In genomic region chr5:96574586-96574985, GRCm38 (mm10) we compare ENCODE assay signal across 23 mouse cellular contexts.
A peak's percentile ranks its signal among the peaks of the same experiment; 100 is the strongest.
DNase-seq lines count a peak whose midpoint lies in the region; ATAC-seq and TF ChIP-seq lines count a peak whose summit lies in the region.
"Had no signal": no experiment of that assay in that cellular context is flagged by ENCODE, and none has a peak within 500 bp of the region (broad histone marks: within the 10 kb centered on the region; RNA-seq: fewer than 3 reads in every experiment).

No protein-coding gene starts in this region.

- peak; percentile 53; the same call in 1 of the 2 replicates for ATAC-seq in embryonic facial prominence, embryonic 14.5 days (ENCODE audit: low read depth)
- ATAC-seq in kidney, embryonic 15.5 days (replicated peaks; ENCODE audit: low FRiP score) = no peak
- ATAC-seq: CD4-positive, CD25-positive, alpha-beta regulatory T cell, adult 4 months; forebrain, embryonic 15.5 days had no signal

- no peaks in the 10 kb centered on the region for H3K9me3 ChIP-seq in embryonic facial prominence, embryonic 14.5 days (ENCODE audit: control insufficient read depth, low read length)
- no peaks in the 10 kb centered on the region for H3K9me3 ChIP-seq in embryonic facial prominence, embryonic 10.5 days
- peaks cover 5% of the 10 kb centered on the region for H3K9me3 ChIP-seq in CH12.LX (replicated peaks; ENCODE audit: low read length)
- no peaks in the 10 kb centered on the region for H3K9me3 ChIP-seq in kidney, embryonic 15.5 days (replicated peaks)
- H3K9me3 ChIP-seq: embryonic facial prominence, embryonic 15.5 days; forebrain, embryonic 10.5 days; forebrain, embryonic 15.5 days; heart, embryonic 10.5 days; hindbrain, embryonic 12.5 days had no signal

- H3K4me1 ChIP-seq in embryonic facial prominence, embryonic 14.5 days (ENCODE audit: control insufficient read depth, insufficient read depth, low read length) = 0 out of 2 replicates have a peak, but pooled peaks cover 4% of the 10 kb centered on the region
- H3K4me1 ChIP-seq in embryonic facial prominence, embryonic 10.5 days = peaks cover 5% of the 10 kb centered on the region; the same call in 1 of the 2 replicates
- peaks cover 9% of the 10 kb centered on the region; the same call in 1 of the 2 replicates for H3K4me1 ChIP-seq in kidney, adult 2 months (ENCODE audit: control insufficient read depth, insufficient read depth, low read length)
- H3K4me1 ChIP-seq in CH12.LX (ENCODE audit: control insufficient read depth in 1 of 2, insufficient read depth in 2 of 2) = peaks cover 7 to 8% of the 10 kb centered on the region in 2 experiments
- peaks cover 8% of the 10 kb centered on the region; the same call in 1 of the 2 replicates for H3K4me1 ChIP-seq in kidney, embryonic 15.5 days
- H3K4me1 ChIP-seq: forebrain, embryonic 10.5 days; forebrain, embryonic 15.5 days; heart, embryonic 10.5 days; hindbrain, embryonic 12.5 days had no signal

- TF ChIP-seq POLR2A in kidney, adult 2 months (IDR thresholded peaks at IDR 0.05; ENCODE audit: low read depth, low read length) = no peak
- TF ChIP-seq POLR2A in CH12.LX (IDR thresholded peaks at IDR 0.05; ENCODE audit: low read depth, low read length) = no peak

- H3K36me3 ChIP-seq in embryonic facial prominence, embryonic 14.5 days (ENCODE audit: control insufficient read depth, insufficient read depth, low read length) = 0 out of 2 replicates have a peak, but pooled peaks cover 6% of the 10 kb centered on the region
- peaks cover 14% of the 10 kb centered on the region; the same call in 1 of the 2 replicates for H3K36me3 ChIP-seq in embryonic facial prominence, embryonic 10.5 days (replicated peaks)
- H3K36me3 ChIP-seq in kidney, adult 2 months (ENCODE audit: control insufficient read depth, insufficient read depth, low read length) = no peaks in the 10 kb centered on the region; the same call in 1 of the 2 replicates
- peaks cover 5 to 27% of the 10 kb centered on the region in 2 experiments for H3K36me3 ChIP-seq in CH12.LX (replicated peaks in 1 of 2; ENCODE audit: control insufficient read depth in 1 of 2, insufficient read depth in 1 of 2, low read length in 1 of 2)
- peaks cover 45% of the 10 kb centered on the region for H3K36me3 ChIP-seq in kidney, embryonic 15.5 days
- H3K36me3 ChIP-seq: forebrain, embryonic 15.5 days; hindbrain, embryonic 12.5 days had no signal

- TF ChIP-seq CTCF in kidney, adult 2 months (conservative IDR thresholded peaks at IDR 0.05; ENCODE audit: insufficient read depth, insufficient read length, low read depth, low read length) = no peak
- TF ChIP-seq CTCF in CH12.LX (conservative IDR thresholded peaks at IDR 0.05 in 1 of 2, IDR thresholded peaks at IDR 0.05 in 1 of 2; ENCODE audit: low read depth in 2 of 2, low read length in 2 of 2) = no peak
- TF ChIP-seq CTCF in left cerebral cortex, adult 2 months (IDR thresholded peaks at IDR 0.05) = no peak

- dilution Hi-C loops in CH12.LX (cut with MboI; ENCODE audit: extremely low pct_ligation_motif_present, extremely low pct_unique_long_range_greater_than_20kb, low sequenced_read_pairs) = no loop called here

- no peaks in the 10 kb centered on the region for H3K79me2 ChIP-seq in CH12.LX (replicated peaks; ENCODE audit: control insufficient read depth, extremely low read depth, insufficient read depth, poor library complexity, severe bottlenecking)

- H3K4me2 ChIP-seq in embryonic facial prominence, embryonic 14.5 days (ENCODE audit: low read depth, low read length) = no peak overlapping the region
- no peak overlapping the region; the same call in 1 of the 2 replicates for H3K4me2 ChIP-seq in CH12.LX (ENCODE audit: insufficient read depth, low read depth, poor library complexity, severe bottlenecking)
- no peak overlapping the region for H3K4me2 ChIP-seq in kidney, embryonic 15.5 days
- H3K4me2 ChIP-seq: embryonic facial prominence, embryonic 15.5 days; forebrain, embryonic 15.5 days; hindbrain, embryonic 12.5 days had no signal

- 21% methylated on average over 4 of the region's 4 CpGs for WGBS in embryonic facial prominence, embryonic 14.5 days
- whole genome bisulfite sequencing in embryonic facial prominence, embryonic 10.5 days = 44% methylated on average over 4 of the region's 4 CpGs
- WGBS in kidney, adult 2 months = 27% methylated on average over 4 of the region's 4 CpGs
- 60% methylated on average over 4 of the region's 4 CpGs for WGBS in kidney, embryonic 15.5 days

- no peaks in the 10 kb centered on the region for H3K27me3 ChIP-seq in embryonic facial prominence, embryonic 14.5 days (replicated peaks; ENCODE audit: control insufficient read depth, insufficient read depth, low read length)
- H3K27me3 ChIP-seq in embryonic facial prominence, embryonic 10.5 days (replicated peaks; ENCODE audit: low read depth, poor library complexity, severe bottlenecking) = no peaks in the 10 kb centered on the region
- H3K27me3 ChIP-seq in kidney, adult 2 months (replicated peaks; ENCODE audit: control insufficient read depth, insufficient read depth, low read length) = no peaks in the 10 kb centered on the region
- no peaks in the 10 kb centered on the region for H3K27me3 ChIP-seq in CH12.LX (replicated peaks)
- no peaks in the 10 kb centered on the region for H3K27me3 ChIP-seq in kidney, embryonic 15.5 days
- H3K27me3 ChIP-seq: embryonic facial prominence, embryonic 15.5 days; forebrain, embryonic 15.5 days; hindbrain, embryonic 12.5 days had no signal

- H3K4me3 ChIP-seq in embryonic facial prominence, embryonic 14.5 days (ENCODE audit: low read depth, low read length) = no peak overlapping the region
- no peak overlapping the region for H3K4me3 ChIP-seq in embryonic facial prominence, embryonic 10.5 days
- H3K4me3 ChIP-seq in kidney, adult 2 months (ENCODE audit: insufficient read depth, low read depth, low read length) = no peak overlapping the region
- no peak overlapping the region for H3K4me3 ChIP-seq in CH12.LX (replicated peaks in 1 of 3; ENCODE audit: low read depth in 2 of 3, low read length in 2 of 3, poor library complexity in 1 of 3)
- H3K4me3 ChIP-seq in kidney, embryonic 15.5 days (replicated peaks) = no peak overlapping the region
- H3K4me3 ChIP-seq in left cerebral cortex, adult 2 months = no peak overlapping the region
- H3K4me3 ChIP-seq: embryonic facial prominence, embryonic 15.5 days; erythroblast, embryonic 14.5 days; forebrain, embryonic 10.5 days; forebrain, embryonic 15.5 days; heart, embryonic 10.5 days; hindbrain, embryonic 12.5 days had no signal

- H3K27ac ChIP-seq in embryonic facial prominence, embryonic 14.5 days (replicated peaks; ENCODE audit: low read depth, low read length) = no peak overlapping the region
- no peak overlapping the region for H3K27ac ChIP-seq in embryonic facial prominence, embryonic 10.5 days (replicated peaks)
- peak overlapping the region; percentile 78 for H3K27ac ChIP-seq in kidney, adult 2 months (ENCODE audit: insufficient read depth, low read depth, low read length)
- no peak overlapping the region for H3K27ac ChIP-seq in CH12.LX (ENCODE audit: insufficient read depth, low read depth)
- 0 out of 2 replicates have a peak overlapping the region, but pooled peaks have one; percentile 9 for H3K27ac ChIP-seq in kidney, embryonic 15.5 days
- H3K27ac ChIP-seq in left cerebral cortex, adult 2 months = no peak overlapping the region
- H3K27ac ChIP-seq: embryonic facial prominence, embryonic 15.5 days; forebrain, embryonic 10.5 days; forebrain, embryonic 15.5 days; heart, embryonic 10.5 days; hindbrain, embryonic 12.5 days had no signal

- no peak overlapping the region for H3K9ac ChIP-seq in embryonic facial prominence, embryonic 14.5 days (ENCODE audit: low read depth, low read length)
- no peak overlapping the region for H3K9ac ChIP-seq in CH12.LX (ENCODE audit: insufficient read depth, low read depth)
- no peak overlapping the region for H3K9ac ChIP-seq in kidney, embryonic 15.5 days
- H3K9ac ChIP-seq: embryonic facial prominence, embryonic 15.5 days; forebrain, embryonic 15.5 days; hindbrain, embryonic 12.5 days had no signal

- no peak for TF ChIP-seq RAD21 in CH12.LX (IDR thresholded peaks at IDR 0.05; ENCODE audit: low read depth, low read length)

- intact Hi-C loops in left cerebral cortex, adult 2 months (cut with DNase I) = no loop called here

- in situ Hi-C loops in CH12.LX (cut with MboI; ENCODE audit: low pct_ligation_motif_present, low pct_unique_long_range_greater_than_20kb, low sequenced_read_pairs) = no loop called here

- peak; percentile 63 for DNase-seq in embryonic facial prominence, embryonic 14.5 days (ENCODE audit: low spot score)
- DNase-seq in embryonic facial prominence, embryonic 10.5 days (ENCODE audit: low spot score) = no peak
- peak; percentile 63 for DNase-seq in kidney, adult 2 months
- DNase-seq in kidney, adult 18-20 months = no peak
- peak; percentile 34 for DNase-seq in CH12.LX (ENCODE audit: extremely low read depth)
- no peak for DNase-seq in cerebellum, postnatal 25 days
- no peak for DNase-seq in left cerebral cortex, adult 2 months (ENCODE audit: extremely low spot score in 1 of 2, low spot score in 2 of 2)
- DNase-seq: adrenal gland, postnatal 10 days; B cell, adult 2 months; cerebellum, adult 11-12 months; cerebellum, adult 9-10 months; cerebellum, postnatal 36 days; heart, adult 18-20 months; heart, postnatal 10 days; heart, postnatal 4 days had no signal

- peak; percentile 40; the same call in 1 of the 2 replicates for TF ChIP-seq EP300 in CH12.LX (IDR thresholded peaks at IDR 0.05; ENCODE audit: low read length)

TF ChIP-seq in CH12.LX, 34 proteins besides CTCF, POLR2A, EP300 and RAD21:
- TF ChIP-seq RCOR1 (conservative IDR thresholded peaks at IDR 0.05; ENCODE audit: low read depth, low read length) (no peak), TCF12 (IDR thresholded peaks at IDR 0.05; ENCODE audit: low read depth, low read length) (no peak), PAX5 (IDR thresholded peaks at IDR 0.05; ENCODE audit: low read length) (no peak)

Comparison
In these comparisons a context has a peak if more than half of its experiments do, and no peak if none do; other contexts are left out.
1. DNase-seq: peak in embryonic facial prominence, embryonic 14.5 days (single experiment), kidney, adult 2 months (single experiment) and CH12.LX (single experiment); none in embryonic facial prominence, embryonic 10.5 days (single experiment), kidney, adult 18-20 months (single experiment), cerebellum, postnatal 25 days (0 of 2) and left cerebral cortex, adult 2 months (0 of 2).
2. H3K27ac ChIP-seq: peak in kidney, adult 2 months (single experiment) and kidney, embryonic 15.5 days (single experiment); none in embryonic facial prominence, embryonic 14.5 days (single experiment), embryonic facial prominence, embryonic 10.5 days (single experiment), CH12.LX (single experiment) and left cerebral cortex, adult 2 months (single experiment).